22 mouse cellular contexts compared by ENCODE assay signal in genomic region chr5:97325831-97326230, GRCm38 (mm10).
DNase-seq lines count a peak whose midpoint lies in the region; ATAC-seq and TF ChIP-seq lines count a peak whose summit lies in the region.
"Had no signal": no experiment of that assay in that cellular context is flagged by ENCODE, and none has a peak within 500 bp of the region (broad histone marks: within the 10 kb centered on the region; RNA-seq: fewer than 3 reads in every experiment).

No protein-coding gene starts in this region.

- ATAC-seq in hindbrain, postnatal 0 days: peak; percentile 43; the same call in 1 of the 2 replicates
- ATAC-seq in hindbrain, embryonic 11.5 days (ENCODE audit: low FRiP score): no peak
- no peak; the same call in 1 of the 2 replicates for ATAC-seq in midbrain, postnatal 0 days (ENCODE audit: low FRiP score)
- ATAC-seq in midbrain, embryonic 14.5 days (ENCODE audit: low FRiP score, low TSS enrichment): no peak
- ATAC-seq: activated CD4-positive, CD25-positive, alpha-beta regulatory T cell, adult 4 months; CD4-positive, CD25-positive, alpha-beta regulatory T cell, adult 4 months; Patski had no signal

- no peaks in the 10 kb centered on the region for H3K27me3 ChIP-seq in hindbrain, postnatal 0 days (ENCODE audit: insufficient read depth, low read length)
- no peaks in the 10 kb centered on the region for H3K27me3 ChIP-seq in hindbrain, embryonic 11.5 days (ENCODE audit: control insufficient read depth, insufficient read depth, low read length)
- no peaks in the 10 kb centered on the region for H3K27me3 ChIP-seq in midbrain, postnatal 0 days (ENCODE audit: insufficient read depth, low read length)
- no peaks in the 10 kb centered on the region for H3K27me3 ChIP-seq in midbrain, embryonic 14.5 days (ENCODE audit: control insufficient read depth, insufficient read depth, low read length)
- H3K27me3 ChIP-seq: CH12.LX had no signal

- no peak overlapping the region for H3K4me2 ChIP-seq in hindbrain, postnatal 0 days (ENCODE audit: low read depth, low read length)
- no peak overlapping the region for H3K4me2 ChIP-seq in hindbrain, embryonic 11.5 days (replicated peaks; ENCODE audit: low read depth, low read length)
- H3K4me2 ChIP-seq in midbrain, postnatal 0 days (ENCODE audit: low read depth, low read length, poor library complexity, severe bottlenecking): no peak overlapping the region
- H3K4me2 ChIP-seq in midbrain, embryonic 14.5 days (ENCODE audit: low read length): no peak overlapping the region

- WGBS in hindbrain, postnatal 0 days: 63% methylated on average over 5 of the region's 5 CpGs
- WGBS in hindbrain, embryonic 11.5 days: 79% methylated on average over 5 of the region's 5 CpGs
- WGBS in midbrain, postnatal 0 days: 86% methylated on average over 5 of the region's 5 CpGs
- 76% methylated on average over 5 of the region's 5 CpGs for WGBS in midbrain, embryonic 14.5 days

- no peak overlapping the region for H3K4me3 ChIP-seq in hindbrain, postnatal 0 days (ENCODE audit: low read length)
- H3K4me3 ChIP-seq in hindbrain, embryonic 11.5 days (ENCODE audit: low read depth, low read length): no peak overlapping the region
- H3K4me3 ChIP-seq in midbrain, postnatal 0 days (ENCODE audit: low read depth, low read length): no peak overlapping the region
- no peak overlapping the region for H3K4me3 ChIP-seq in midbrain, embryonic 14.5 days (replicated peaks; ENCODE audit: low read depth, low read length)

- no peaks in the 10 kb centered on the region for H3K4me1 ChIP-seq in hindbrain, postnatal 0 days (ENCODE audit: insufficient read depth, low read length)
- no peaks in the 10 kb centered on the region for H3K4me1 ChIP-seq in hindbrain, embryonic 11.5 days (replicated peaks; ENCODE audit: control insufficient read depth, insufficient read depth, low read length)
- no peaks in the 10 kb centered on the region for H3K4me1 ChIP-seq in midbrain, postnatal 0 days (ENCODE audit: insufficient read depth, low read length)
- H3K4me1 ChIP-seq in midbrain, embryonic 14.5 days (ENCODE audit: control insufficient read depth, insufficient read depth, low read length): no peaks in the 10 kb centered on the region

- no peak for TF ChIP-seq CTCF in hindbrain, postnatal 0 days (IDR thresholded peaks at IDR 0.05; ENCODE audit: low read depth)
- TF ChIP-seq CTCF in midbrain, postnatal 0 days (IDR thresholded peaks at IDR 0.05): no peak

- H3K9me3 ChIP-seq in hindbrain, postnatal 0 days (ENCODE audit: low read length): no peaks in the 10 kb centered on the region
- no peaks in the 10 kb centered on the region for H3K9me3 ChIP-seq in hindbrain, embryonic 11.5 days (ENCODE audit: control insufficient read depth, low read length)
- H3K9me3 ChIP-seq in midbrain, postnatal 0 days (ENCODE audit: low read length): no peaks in the 10 kb centered on the region
- no peaks in the 10 kb centered on the region for H3K9me3 ChIP-seq in midbrain, embryonic 14.5 days (ENCODE audit: control insufficient read depth, low read length)
- H3K9me3 ChIP-seq: G1E had no signal

- DNase-seq in cerebellum, postnatal 10 days: peak; percentile 50 to 58
- DNase-seq in cerebellum, adult 9-11 months: no peak
- DNase-seq in hindbrain, postnatal 0 days (ENCODE audit: low spot score): peak; percentile 38
- no peak for DNase-seq in hindbrain, embryonic 11.5 days (ENCODE audit: low spot score)
- DNase-seq in left cerebral cortex, postnatal 4 days: peak; percentile 32
- no peak for DNase-seq in left cerebral cortex, postnatal 36 days (ENCODE audit: low spot score in 2 of 2)
- peak; percentile 48 for DNase-seq in midbrain, postnatal 0 days (ENCODE audit: low spot score)
- DNase-seq in midbrain, embryonic 14.5 days: no peak
- DNase-seq: adrenal gland, adult 2 months; adrenal gland, adult 8-10 months; adrenal gland, postnatal 10 days; adrenal gland, postnatal 14 days; adrenal gland, postnatal 25 days; adrenal gland, postnatal 36 days; B cell, adult 2 months; cerebellum, adult 11 months; cerebellum, adult 11-12 months had no signal

- no peak overlapping the region for H3K9ac ChIP-seq in hindbrain, postnatal 0 days (replicated peaks; ENCODE audit: low read length)
- H3K9ac ChIP-seq in hindbrain, embryonic 11.5 days (ENCODE audit: low read depth, low read length): no peak overlapping the region
- no peak overlapping the region for H3K9ac ChIP-seq in midbrain, postnatal 0 days (replicated peaks; ENCODE audit: low read length, poor library complexity, severe bottlenecking)
- no peak overlapping the region for H3K9ac ChIP-seq in midbrain, embryonic 14.5 days (replicated peaks; ENCODE audit: low read length)

- intact Hi-C loops in left cerebral cortex, postnatal 4 days (cut with DNase I): no loop called here
- intact Hi-C loops in left cerebral cortex, postnatal 36 days (cut with DNase I): no loop called here

- H3K27ac ChIP-seq in hindbrain, postnatal 0 days: no peak overlapping the region
- no peak overlapping the region for H3K27ac ChIP-seq in hindbrain, embryonic 11.5 days (ENCODE audit: low read depth, low read length)
- H3K27ac ChIP-seq in midbrain, postnatal 0 days (ENCODE audit: low read depth, low read length): no peak overlapping the region
- H3K27ac ChIP-seq in midbrain, embryonic 14.5 days (replicated peaks; ENCODE audit: low read depth, low read length): no peak overlapping the region

- H3K36me3 ChIP-seq in hindbrain, postnatal 0 days (ENCODE audit: insufficient read depth, low read length): no peaks in the 10 kb centered on the region
- no peaks in the 10 kb centered on the region for H3K36me3 ChIP-seq in hindbrain, embryonic 11.5 days (ENCODE audit: control insufficient read depth, insufficient read depth, low read length)
- H3K36me3 ChIP-seq in midbrain, postnatal 0 days (ENCODE audit: insufficient read depth, low read length): no peaks in the 10 kb centered on the region
- no peaks in the 10 kb centered on the region for H3K36me3 ChIP-seq in midbrain, embryonic 14.5 days (ENCODE audit: control insufficient read depth, insufficient read depth, low read length)
- H3K36me3 ChIP-seq: G1E had no signal

Comparison
In these comparisons a context has a peak if more than half of its experiments do, and no peak if none do; other contexts are left out.
1. DNase-seq: peak in cerebellum, postnatal 10 days (2 of 2), hindbrain, postnatal 0 days (single experiment), left cerebral cortex, postnatal 4 days (single experiment) and midbrain, postnatal 0 days (single experiment); none in cerebellum, adult 9-11 months (single experiment), hindbrain, embryonic 11.5 days (single experiment), left cerebral cortex, postnatal 36 days (0 of 2) and midbrain, embryonic 14.5 days (single experiment).